Mouse (Mus musculus) forebrain, embryonic 16.5 days (tissue): ENCODE results near the gene Comp. TPM values are rescaled to one million over a fixed set of nuclear protein-coding genes. Genes with fewer than 3 reads are reported as not detected.

ENCODE experiments used
- ATAC-seq: fragments of 200-750 bp; cut with Nextera tagmentation; 2 replicates; pipeline ENCODE4 v1.8.0; 2017; ENCODE audit warnings: mild to moderate bottlenecking, moderate library complexity
- H3K27ac ChIP-seq: fragments of 300-500 bp; sonication (generic); 2 replicates; pipeline ENCODE4 v1.5.1; 2014; ENCODE audit warnings: low read length, control low read depth
- H3K27me3 ChIP-seq: fragments of 300-500 bp; sonication (generic); replicated peaks from 2 replicates; pipeline ENCODE4 v1.6.1; 2014; ENCODE audit warnings: low read length; ENCODE audit not compliant: control insufficient read depth, insufficient read depth
- H3K36me3 ChIP-seq: fragments of 300-500 bp; sonication (generic); 2 replicates; pipeline ENCODE4 v1.6.1; 2014; ENCODE audit not compliant: control insufficient read depth, insufficient read depth
- H3K4me1 ChIP-seq: fragments of 300-500 bp; sonication (generic); replicated peaks from 2 replicates; pipeline ENCODE4 v1.6.1; 2014; ENCODE audit warnings: low read length; ENCODE audit not compliant: control insufficient read depth, insufficient read depth
- H3K4me2 ChIP-seq: fragments of 300-500 bp; sonication (generic); 2 replicates; pipeline ENCODE4 v1.6.1; 2014; ENCODE audit warnings: mild to moderate bottlenecking, low read length, control low read depth
- H3K4me3 ChIP-seq: fragments of 300-500 bp; sonication (generic); replicated peaks from 2 replicates; pipeline ENCODE4 v1.5.1; 2014; ENCODE audit warnings: mild to moderate bottlenecking, low read length, control low read depth
- H3K9ac ChIP-seq: fragments of 300-500 bp; sonication (generic); replicated peaks from 2 replicates; pipeline ENCODE4 v1.6.1; 2014; ENCODE audit warnings: low read depth, low read length, control low read depth
- H3K9me3 ChIP-seq: fragments of 300-500 bp; sonication (generic); 2 replicates; pipeline ENCODE4 v1.6.1; 2016; ENCODE audit warnings: low read length; ENCODE audit not compliant: control insufficient read depth
- WGBS: fragments of 180-500 bp; shearing (Covaris S2); extraction: QIAGEN DNeasy Blood & Tissue Kit; methylation state at CpG from one replicate; pipeline ENCODE4 v1.1.7; 2014; 5-methylcytosine and 5-hydroxymethylcytosine counted together
- polyA plus RNA-seq: library from polyadenylated mRNA; unstranded; fragments of >200 nt; fragmentation: Nextera tagmentation; extraction: Ambion mirVana; gene quantifications from 2 replicates; pipeline ENCODE4 v1.2.1, GENCODE M21; 2015

Comp gene
- 0.51 and 0.75 TPM in 2 replicates for polyA plus RNA-seq

GRCm38 (mm10) chr8:70373397-70374317, at the start of gene Comp:
Gene Comp (plus strand): TSS chr8:70373558.
- WGBS: 3% methylated on average over 47 of the region's 47 CpGs
- no peak for ATAC-seq

DNA sequence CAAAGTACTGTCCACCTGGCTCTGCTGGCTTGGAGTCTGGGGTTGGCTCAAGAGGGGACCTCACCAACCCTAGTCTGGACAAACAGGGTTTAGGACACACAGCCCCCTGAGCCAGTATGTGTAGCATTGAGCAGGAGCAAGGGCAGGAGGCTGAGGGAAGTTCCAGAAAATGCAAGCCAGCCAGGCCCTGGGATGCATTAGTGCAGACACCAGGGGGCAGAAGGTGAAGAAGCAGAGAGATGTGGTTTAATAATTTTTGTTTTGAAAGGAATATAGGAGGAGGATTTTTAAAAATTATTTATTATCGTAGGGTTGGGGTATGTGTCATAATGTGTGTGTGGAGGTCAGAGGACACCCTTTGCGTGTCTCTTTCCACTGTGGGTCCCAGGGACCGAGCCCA, 49.6 kb upstream of the Comp start:
- Histone ChIP-seq H3K4me3 (no peak overlapping the region), H3K36me3 (peaks cover 21% of the 10 kb centered on the region), H3K9me3 (no peaks in the 10 kb centered on the region), H3K4me2 (no peak overlapping the region), H3K4me1 (no peaks in the 10 kb centered on the region), H3K27me3 (no peaks in the 10 kb centered on the region), H3K9ac (no peak overlapping the region), H3K27ac (no peak overlapping the region)
- WGBS: 94% methylated on average over 3 of the region's 3 CpGs
- no peak for ATAC-seq

More at GRCm38 (mm10) chr8:70373397-70374317, at the start of gene Comp:
- Histone ChIP-seq H3K9ac (no peak within 1 kb of the TSS), H3K27me3 (peaks cover 73% of the 10 kb centered on the region), H3K4me3 (peak within 1 kb of the TSS; percentile 33), H3K4me1 (peaks cover 13% of the 10 kb centered on the region), H3K9me3 (no peaks in the 10 kb centered on the region), H3K27ac (no peak within 1 kb of the TSS), H3K4me2 (peak within 1 kb of the TSS; percentile 40), H3K36me3 (no peaks in the 10 kb centered on the region)

- ATAC-seq: no peak
- H3K27me3 ChIP-seq: no peaks in the 10 kb centered on the region
- H3K4me1 ChIP-seq: peaks cover 28% of the 10 kb centered on the region
- WGBS: 89% methylated on average over 6 of the region's 6 CpGs
- no peak overlapping the region for H3K4me2 ChIP-seq
- no peaks in the 10 kb centered on the region for H3K9me3 ChIP-seq
- peaks cover 26% of the 10 kb centered on the region for H3K36me3 ChIP-seq
- H3K27ac ChIP-seq: no peak overlapping the region
- H3K9ac ChIP-seq: no peak overlapping the region
- no peak overlapping the region for H3K4me3 ChIP-seq
These were observed 45.8 kb upstream of the Comp start for GRCm38 (mm10) chr8:70327512-70327911.

DNA sequence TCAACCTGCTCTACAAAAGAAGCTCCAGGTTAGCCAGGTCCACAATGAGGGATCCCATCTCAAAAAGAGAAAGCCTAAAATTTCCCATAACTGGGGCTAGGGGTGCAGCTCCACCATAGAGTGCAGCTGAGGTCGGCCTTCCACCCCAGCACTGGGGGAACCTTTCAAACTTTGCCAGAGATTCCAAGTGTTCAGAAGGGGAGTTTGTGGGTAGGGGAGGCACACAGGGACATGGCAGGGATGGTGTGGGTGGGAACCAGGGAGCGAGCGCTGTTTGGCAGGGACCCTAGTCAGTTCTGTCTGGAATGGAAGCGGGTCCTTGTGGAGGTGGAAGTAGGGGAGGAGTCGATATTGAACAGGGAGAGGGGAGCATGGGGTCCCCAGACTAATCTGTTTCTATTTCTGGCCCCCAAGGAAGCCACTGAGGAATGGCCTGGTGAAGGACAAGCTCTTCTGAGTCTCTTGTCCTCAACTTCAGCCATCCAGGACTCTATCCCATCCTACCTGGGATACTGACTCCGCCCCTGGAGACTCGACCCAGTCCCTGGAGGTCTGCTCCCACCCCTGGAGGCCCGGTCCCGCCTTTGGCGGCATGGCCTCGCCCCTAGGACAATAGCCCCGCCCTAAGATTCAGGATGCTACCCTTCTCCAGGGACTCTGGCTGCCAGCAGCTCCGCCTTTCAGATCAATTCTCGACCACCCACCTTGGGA, 44.1 kb upstream of the Comp start, which contains the start of gene Gdf1:
Gdf1 (plus strand) TSS at position 694 of the 711 bp plus-strand sequence.
- Histone ChIP-seq H3K4me1 (peaks cover 28% of the 10 kb centered on the region), H3K36me3 (peaks cover 35% of the 10 kb centered on the region), H3K4me3 (no peak within 1 kb of the TSS), H3K9me3 (no peaks in the 10 kb centered on the region), H3K27me3 (no peaks in the 10 kb centered on the region), H3K9ac (peak within 1 kb of the TSS; percentile 29), H3K27ac (no peak within 1 kb of the TSS), H3K4me2 (peak within 1 kb of the TSS; percentile 17; the same call in 1 of the 2 replicates)
- 28% methylated on average over 14 of the region's 14 CpGs for WGBS
- no peak for ATAC-seq

DNA sequence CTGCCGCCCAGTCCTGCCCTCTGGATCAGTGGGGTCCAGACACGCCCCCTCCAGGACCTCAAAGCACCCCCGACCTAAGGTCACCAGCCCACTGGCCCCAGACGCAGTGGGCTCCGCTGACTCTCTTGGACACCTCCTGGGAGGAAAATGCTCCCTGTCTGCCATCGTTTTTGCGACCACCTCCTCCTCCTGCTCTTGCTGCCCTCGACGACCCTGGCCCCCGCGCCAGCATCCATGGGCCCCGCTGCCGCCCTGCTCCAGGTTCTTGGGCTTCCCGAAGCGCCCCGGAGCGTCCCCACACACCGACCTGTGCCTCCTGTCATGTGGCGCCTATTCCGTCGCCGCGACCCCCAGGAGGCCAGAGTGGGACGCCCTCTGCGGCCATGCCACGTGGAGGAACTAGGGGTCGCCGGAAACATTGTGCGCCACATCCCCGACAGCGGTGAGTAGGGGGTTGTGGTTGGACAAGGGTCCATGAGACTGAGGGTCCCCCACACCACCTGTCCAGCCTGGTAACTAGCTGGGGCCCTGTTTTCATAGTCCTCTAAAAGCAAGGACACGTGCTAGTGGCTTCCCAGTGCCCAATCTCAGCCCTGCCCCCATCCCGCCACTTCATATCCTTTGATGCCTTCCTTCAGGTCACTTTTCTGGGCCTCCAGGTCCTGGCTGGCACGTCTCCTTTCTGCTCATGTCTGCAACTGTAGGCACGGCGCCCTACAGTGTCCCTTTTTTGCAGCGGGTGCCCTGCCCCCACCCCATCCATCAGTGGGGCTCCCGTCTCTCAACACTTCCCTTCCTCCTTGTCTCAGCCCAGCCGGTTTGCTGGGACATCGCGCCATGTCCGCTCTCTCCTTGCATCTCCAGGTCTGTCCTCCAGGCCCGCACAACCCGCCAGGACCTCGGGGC, 43.3 kb upstream of the Comp start:
- Histone ChIP-seq H3K36me3 (peaks cover 38% of the 10 kb centered on the region), H3K4me3 (no peak overlapping the region)

GRCm38 (mm10) chr8:70330741-70331364, 42.5 kb upstream of the Comp start:
- ATAC-seq: peak; percentile 79
- Histone ChIP-seq H3K9ac (peak overlapping the region; percentile 29), H3K4me3 (no peak overlapping the region), H3K27ac (no peak overlapping the region; the same call in 1 of the 2 replicates), H3K36me3 (peaks cover 43% of the 10 kb centered on the region), H3K9me3 (no peaks in the 10 kb centered on the region), H3K27me3 (no peaks in the 10 kb centered on the region), H3K4me1 (peaks cover 28% of the 10 kb centered on the region), H3K4me2 (peak overlapping the region; percentile 17; the same call in 1 of the 2 replicates)
- 30% methylated on average over 53 of the region's 53 CpGs for WGBS

More for the DNA sequence above, 43.3 kb upstream of the Comp start:
- 13% methylated on average over 45 of the region's 45 CpGs for WGBS
- peaks cover 28% of the 10 kb centered on the region for H3K4me1 ChIP-seq
- peak; percentile 6 for ATAC-seq
- peak overlapping the region; percentile 17; the same call in 1 of the 2 replicates for H3K4me2 ChIP-seq
- no peaks in the 10 kb centered on the region for H3K27me3 ChIP-seq
- no peaks in the 10 kb centered on the region for H3K9me3 ChIP-seq
- H3K9ac ChIP-seq: peak overlapping the region; percentile 29
- no peak overlapping the region for H3K27ac ChIP-seq

GRCm38 (mm10) chr8:70331526-70331925, 41.8 kb upstream of the Comp start:
- H3K9ac ChIP-seq: no peak overlapping the region; the same call in 1 of the 2 replicates
- peak; percentile 7; the same call in 1 of the 2 replicates for ATAC-seq
- no peak overlapping the region for H3K27ac ChIP-seq
- peaks cover 49% of the 10 kb centered on the region for H3K36me3 ChIP-seq
- peaks cover 28% of the 10 kb centered on the region for H3K4me1 ChIP-seq
- no peaks in the 10 kb centered on the region for H3K27me3 ChIP-seq
- 59% methylated on average over 19 of the region's 19 CpGs for WGBS
- H3K4me3 ChIP-seq: no peak overlapping the region
- no peaks in the 10 kb centered on the region for H3K9me3 ChIP-seq
- H3K4me2 ChIP-seq: no peak overlapping the region
